Mouse (Mus musculus) liver, embryonic 14.5 days (tissue): ENCODE measurements at regions not wholly inside any gene's neighbourhood (a gene's known extent, or its start where the extent isn't known, plus 50 kb on each side); places are given as distances from the start of the nearest gene placed in this dataset.

Experiments
- CTCF ChIP-seq: IDR thresholded peaks from 2 replicates; pipeline ENCODE4 v1.5.1; 2016; ENCODE audit warnings: antibody characterized with exemption, low read depth, control low read depth
- EP300 ChIP-seq: IDR thresholded peaks from 2 replicates; pipeline ENCODE4 v1.6.1; 2016; ENCODE audit warnings: antibody characterized with exemption, low read depth

DNA sequence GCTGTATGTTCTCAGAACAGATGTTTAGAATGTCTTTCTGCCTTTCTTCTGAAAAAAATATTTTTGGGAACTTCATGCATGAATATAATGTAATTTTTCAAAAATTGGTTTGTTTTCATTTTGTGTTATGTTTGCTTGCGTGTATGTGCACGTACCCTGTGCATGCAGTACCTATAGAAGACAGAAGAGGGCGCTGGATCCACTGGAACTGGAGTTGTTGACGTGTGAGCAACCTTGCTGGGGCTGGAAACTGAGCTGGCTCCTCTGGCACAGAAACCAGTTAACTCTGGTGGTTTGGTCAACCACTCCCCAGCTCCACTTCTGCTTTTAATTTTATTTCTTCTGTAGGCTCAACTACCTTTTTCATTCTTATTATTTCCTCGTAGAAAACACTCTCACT, 702.0 kb upstream of the Tmpo start:
- TF ChIP-seq CTCF (no peak), EP300 (no peak)
